Mouse (Mus musculus) hindbrain, embryonic 11.5 days (tissue): ENCODE data around the gene Gm10073. TPM values are rescaled to one million over a fixed set of nuclear protein-coding genes. Genes with fewer than 3 reads are reported as not detected.
"Not testable (repeated sequence)": the region's sequence is repeated elsewhere in the genome, so short reads cannot be mapped to it uniquely, and the experiment has no call there.

Experiments used
- ATAC-seq: fragments of 200-750 bp; cut with Nextera tagmentation; 2 replicates; pipeline ENCODE4 v1.8.0; 2017; ENCODE audit warnings: mild to moderate bottlenecking, moderate TSS enrichment, moderate library complexity; ENCODE audit not compliant: low FRiP score
- DNase-seq: peaks from one replicate; pipeline ENCODE4 v3.0.0-alpha.2; 2015; ENCODE audit warnings: low spot score
- H3K27ac ChIP-seq: fragments of 300-500 bp; sonication (generic); 2 replicates; pipeline ENCODE4 v1.5.1; 2014; ENCODE audit warnings: mild to moderate bottlenecking, low read depth, low read length
- H3K27me3 ChIP-seq: fragments of 300-500 bp; sonication (generic); 2 replicates; pipeline ENCODE4 v1.6.1; 2014; ENCODE audit warnings: mild to moderate bottlenecking, low read length, moderate library complexity, mixed read lengths; ENCODE audit not compliant: control insufficient read depth, insufficient read depth
- H3K36me3 ChIP-seq: fragments of 300-500 bp; sonication (generic); 2 replicates; pipeline ENCODE4 v1.6.1; 2014; ENCODE audit warnings: mild to moderate bottlenecking, low read length, moderate library complexity, mixed read lengths; ENCODE audit not compliant: control insufficient read depth, insufficient read depth
- H3K4me1 ChIP-seq: fragments of 300-500 bp; sonication (generic); replicated peaks from 2 replicates; pipeline ENCODE4 v1.6.1; 2014; ENCODE audit warnings: low read length, mixed read lengths; ENCODE audit not compliant: control insufficient read depth, insufficient read depth
- H3K4me2 ChIP-seq: fragments of 300-500 bp; sonication (generic); replicated peaks from 2 replicates; pipeline ENCODE4 v1.6.1; 2014; ENCODE audit warnings: mild to moderate bottlenecking, low read depth, low read length
- H3K4me3 ChIP-seq: fragments of 300-500 bp; sonication (generic); 2 replicates; pipeline ENCODE4 v1.5.1; 2014; ENCODE audit warnings: low read depth, low read length
- H3K9ac ChIP-seq: fragments of 300-500 bp; sonication (generic); 2 replicates; pipeline ENCODE4 v1.6.1; 2014; ENCODE audit warnings: low read depth, low read length
- H3K9me3 ChIP-seq: fragments of 300-500 bp; sonication (generic); 2 replicates; pipeline ENCODE4 v1.6.1; 2016; ENCODE audit warnings: low read length; ENCODE audit not compliant: control insufficient read depth
- WGBS: fragments of 180-500 bp; shearing (Covaris S2); extraction: QIAGEN DNeasy Blood & Tissue Kit; methylation state at CpG from one replicate; pipeline ENCODE4 v1.1.7; 2014; 5-methylcytosine and 5-hydroxymethylcytosine counted together
- polyA plus RNA-seq: library from polyadenylated mRNA; unstranded; fragments of >200 nt; fragmentation: Nextera tagmentation; extraction: Ambion mirVana; gene quantifications from 2 replicates; pipeline ENCODE4 v1.2.1, GENCODE M21; 2014

Gm10073 gene
- 3.7 and 4.8 TPM in 2 replicates for polyA plus RNA-seq

DNA sequence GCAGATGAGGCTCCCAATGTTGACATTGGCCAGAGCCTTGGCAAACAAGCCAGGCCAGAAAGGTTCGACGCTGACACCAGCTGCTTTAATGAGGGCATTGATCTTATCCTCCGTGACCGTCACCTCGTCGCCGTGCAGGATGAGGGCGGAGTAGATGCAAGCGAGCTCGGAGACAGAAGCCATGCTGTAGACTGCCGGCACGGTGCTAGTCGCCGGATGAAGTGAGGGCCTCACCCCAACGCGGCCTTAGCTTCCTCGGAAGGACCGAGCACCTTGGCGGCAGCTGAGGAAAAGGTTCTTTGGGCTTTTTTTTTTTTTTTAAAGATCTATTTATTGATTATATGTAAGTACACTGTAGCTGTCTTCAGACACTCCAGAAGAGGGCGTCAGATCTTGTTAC lies at the start of gene Gm10073:
TSS of gene Gm10073 (minus strand) at position 294 of the 400 bp plus-strand sequence.
- H3K36me3 ChIP-seq, H3K9ac ChIP-seq, H3K27ac ChIP-seq, H3K4me3 ChIP-seq, H3K27me3 ChIP-seq, H3K4me1 ChIP-seq, H3K9me3 ChIP-seq, H3K4me2 ChIP-seq, DNase-seq, ATAC-seq: not testable (repeated sequence)
- 46% methylated on average over 20 of the region's 20 CpGs for WGBS

DNA sequence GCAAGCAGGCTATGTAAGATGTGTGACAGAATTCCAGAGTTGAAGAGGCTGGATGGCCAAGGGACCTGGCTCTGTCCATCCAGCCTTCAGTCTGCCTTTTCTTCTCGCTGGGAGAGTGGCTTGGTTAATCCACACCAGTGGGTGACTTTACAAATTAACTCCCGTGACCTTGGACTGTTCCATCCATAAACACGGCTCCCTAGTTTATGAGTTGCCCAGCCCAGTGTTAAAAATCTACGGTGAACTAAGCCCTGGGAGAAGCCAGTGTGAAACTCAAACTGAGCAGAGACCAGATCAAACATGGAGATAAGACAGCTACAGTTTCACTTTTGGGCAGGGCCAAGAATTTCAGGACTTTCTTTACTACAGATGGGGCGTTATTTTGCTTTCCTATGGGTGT lies 49.8 kb upstream of the Gm10073 start:
- 79% methylated on average over 5 of the region's 5 CpGs for WGBS
- Histone ChIP-seq H3K9ac (no peak overlapping the region), H3K27me3 (no peaks in the 10 kb centered on the region), H3K27ac (no peak overlapping the region), H3K4me1 (0 out of 2 replicates have a peak, but pooled peaks cover 6% of the 10 kb centered on the region), H3K4me3 (no peak overlapping the region), H3K4me2 (no peak overlapping the region), H3K9me3 (no peaks in the 10 kb centered on the region), H3K36me3 (no peaks in the 10 kb centered on the region)
- no peak for DNase-seq
- ATAC-seq = no peak

DNA sequence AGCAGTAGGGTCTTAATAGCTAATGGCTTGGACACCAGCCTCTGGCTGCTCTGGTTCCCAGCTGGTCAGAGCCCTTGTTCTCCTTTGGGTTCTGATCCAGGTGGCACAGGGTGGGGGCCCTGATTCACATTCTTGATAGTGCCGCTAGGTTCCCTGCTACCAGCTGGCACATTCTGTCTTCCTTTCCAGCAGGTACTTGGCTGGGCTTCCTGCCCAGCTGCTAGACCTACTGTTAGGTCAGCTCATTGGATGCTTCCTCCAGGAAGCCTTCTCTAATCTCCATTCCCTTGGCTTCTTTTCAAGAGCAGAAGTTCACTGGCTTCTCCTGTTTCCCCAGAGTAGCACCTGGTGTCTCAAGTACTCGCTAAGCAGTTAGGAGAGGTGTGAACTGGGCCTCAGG lies 47.2 kb upstream of the Gm10073 start:
- Histone ChIP-seq H3K27ac (no peak overlapping the region), H3K36me3 (no peaks in the 10 kb centered on the region), H3K4me3 (no peak overlapping the region), H3K4me2 (no peak overlapping the region), H3K27me3 (no peaks in the 10 kb centered on the region), H3K4me1 (0 out of 2 replicates have a peak, but pooled peaks cover 6% of the 10 kb centered on the region), H3K9ac (no peak overlapping the region), H3K9me3 (no peaks in the 10 kb centered on the region)
- no peak for ATAC-seq
- WGBS = 91% methylated on average over 2 of the region's 2 CpGs
- DNase-seq = no peak

DNA sequence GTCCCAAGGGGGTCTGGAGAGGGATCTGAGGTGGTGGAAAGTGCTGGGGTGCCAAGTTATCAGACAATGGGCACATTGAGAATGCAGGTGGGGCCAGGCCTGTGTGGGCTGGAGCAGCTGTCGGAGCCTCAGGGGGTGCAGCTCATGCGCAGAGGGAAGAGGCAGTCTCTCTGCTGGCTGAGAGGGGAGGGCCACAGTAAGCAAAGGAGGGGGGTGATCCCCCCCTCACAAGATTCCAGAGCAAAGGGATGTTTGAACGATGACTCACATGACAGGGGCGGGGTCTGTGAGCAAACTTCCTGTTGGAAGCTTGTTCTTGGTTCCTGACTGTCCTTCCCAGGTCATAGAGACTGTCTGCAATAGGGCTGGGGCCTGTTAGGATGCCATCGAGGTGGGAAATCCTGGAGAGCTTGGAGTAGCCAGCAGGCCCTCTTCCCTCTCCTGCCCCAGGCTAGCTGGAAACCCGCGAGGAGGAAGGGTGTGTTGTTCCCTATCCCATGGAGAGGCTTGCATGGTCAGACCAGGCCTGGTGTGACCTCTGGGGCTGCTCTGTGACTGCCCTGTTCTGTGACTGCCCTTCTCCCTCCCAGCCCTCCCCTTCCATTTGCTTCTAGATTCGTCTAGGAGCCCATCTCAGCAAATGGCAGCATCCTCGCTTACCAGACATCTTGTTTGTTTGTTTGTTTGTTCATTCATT lies 46.4 kb upstream of the Gm10073 start:
- Histone ChIP-seq H3K27me3 (no peaks in the 10 kb centered on the region), H3K9ac (no peak overlapping the region), H3K27ac (no peak overlapping the region), H3K4me3 (no peak overlapping the region), H3K4me1 (0 out of 2 replicates have a peak, but pooled peaks cover 6% of the 10 kb centered on the region), H3K9me3 (no peaks in the 10 kb centered on the region), H3K36me3 (no peaks in the 10 kb centered on the region), H3K4me2 (no peak overlapping the region)
- WGBS = 48% methylated on average over 9 of the region's 9 CpGs
- peak; percentile 38 for DNase-seq
- ATAC-seq = peak; percentile 57; the same call in 1 of the 2 replicates

DNA sequence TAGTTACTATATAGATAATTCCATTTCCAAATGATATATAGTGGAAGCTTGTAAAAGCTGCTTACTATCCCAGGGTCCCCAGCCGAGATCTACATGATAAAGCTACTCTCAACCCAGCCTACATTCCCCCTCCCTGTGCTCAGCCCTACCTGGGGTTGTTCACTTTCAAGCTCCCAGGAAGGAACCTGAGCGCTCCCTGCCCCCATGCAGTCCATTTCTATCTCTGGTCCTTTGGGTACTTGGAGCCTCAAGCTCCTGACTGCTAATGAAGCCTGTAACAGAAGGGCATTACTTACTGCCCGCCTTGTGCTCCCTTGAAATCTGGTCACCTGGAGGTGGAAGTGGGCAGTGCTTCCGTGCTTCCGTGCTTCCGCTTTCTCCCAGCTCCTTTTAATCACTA lies 45.1 kb upstream of the Gm10073 start:
- 70% methylated on average over 6 of the region's 6 CpGs for WGBS
- DNase-seq (no peak), ATAC-seq (no peak)
- H3K9me3 ChIP-seq = no peaks in the 10 kb centered on the region
- H3K36me3 ChIP-seq = no peaks in the 10 kb centered on the region
- no peak overlapping the region for H3K4me2 ChIP-seq
- H3K27me3 ChIP-seq = no peaks in the 10 kb centered on the region
- H3K4me3 ChIP-seq = no peak overlapping the region
- H3K27ac ChIP-seq = no peak overlapping the region
- no peak overlapping the region for H3K9ac ChIP-seq
- H3K4me1 ChIP-seq = 0 out of 2 replicates have a peak, but pooled peaks cover 6% of the 10 kb centered on the region

DNA sequence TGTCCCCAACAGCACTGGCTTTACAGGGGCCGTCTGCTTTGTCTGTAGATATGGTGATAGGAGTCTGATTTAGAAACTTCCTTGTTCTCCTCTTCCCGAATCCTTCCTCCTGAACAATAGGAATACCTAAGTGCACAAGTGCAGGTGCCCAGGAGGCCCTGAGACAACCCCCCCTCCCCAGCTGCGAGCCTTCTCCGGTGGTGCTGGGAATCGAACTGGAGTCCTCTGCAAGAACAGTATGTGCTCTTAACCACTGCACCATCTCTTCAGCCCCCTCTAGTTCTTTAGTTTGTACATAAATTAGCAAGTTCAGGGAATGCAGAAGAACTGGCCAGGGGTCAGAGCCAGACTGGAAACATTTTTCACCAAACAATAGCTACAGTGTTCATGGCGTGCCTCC lies 44.6 kb upstream of the Gm10073 start:
- Histone ChIP-seq H3K4me3 (no peak overlapping the region), H3K27me3 (no peaks in the 10 kb centered on the region), H3K4me2 (no peak overlapping the region), H3K9ac (no peak overlapping the region), H3K4me1 (0 out of 2 replicates have a peak, but pooled peaks cover 6% of the 10 kb centered on the region), H3K27ac (no peak overlapping the region), H3K36me3 (no peaks in the 10 kb centered on the region), H3K9me3 (no peaks in the 10 kb centered on the region)
- no peak for ATAC-seq
- WGBS = 69% methylated on average over 6 of the region's 6 CpGs
- DNase-seq = no peak

DNA sequence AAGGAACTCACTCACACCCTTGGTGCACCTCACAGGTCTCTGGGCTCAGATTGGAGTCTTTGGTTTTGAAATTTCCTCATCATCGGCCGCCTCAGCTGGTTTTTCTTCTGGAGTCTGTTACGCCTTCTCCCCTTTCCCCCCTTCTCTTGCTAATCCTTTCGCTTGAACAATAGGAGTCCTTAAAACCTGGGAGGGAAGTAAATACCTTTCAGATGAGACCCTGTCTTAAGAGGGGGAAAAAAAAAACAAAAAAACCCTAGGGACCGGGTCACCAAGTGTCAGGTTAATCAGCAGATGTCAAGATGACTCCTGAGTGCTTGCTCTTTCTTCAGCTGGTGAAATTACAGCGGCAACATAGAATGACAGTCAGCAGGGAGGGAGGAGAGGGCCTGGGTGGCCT lies 43.9 kb upstream of the Gm10073 start:
- H3K4me3 ChIP-seq = no peak overlapping the region
- H3K9me3 ChIP-seq = no peaks in the 10 kb centered on the region
- H3K27ac ChIP-seq = no peak overlapping the region
- H3K36me3 ChIP-seq = no peaks in the 10 kb centered on the region
- no peak for DNase-seq
- no peak overlapping the region for H3K9ac ChIP-seq
- no peak for ATAC-seq
- H3K27me3 ChIP-seq = no peaks in the 10 kb centered on the region
- 0 out of 2 replicates have a peak, but pooled peaks cover 6% of the 10 kb centered on the region for H3K4me1 ChIP-seq
- H3K4me2 ChIP-seq = no peak overlapping the region
- 34% methylated on average over 6 of the region's 6 CpGs for WGBS

DNA sequence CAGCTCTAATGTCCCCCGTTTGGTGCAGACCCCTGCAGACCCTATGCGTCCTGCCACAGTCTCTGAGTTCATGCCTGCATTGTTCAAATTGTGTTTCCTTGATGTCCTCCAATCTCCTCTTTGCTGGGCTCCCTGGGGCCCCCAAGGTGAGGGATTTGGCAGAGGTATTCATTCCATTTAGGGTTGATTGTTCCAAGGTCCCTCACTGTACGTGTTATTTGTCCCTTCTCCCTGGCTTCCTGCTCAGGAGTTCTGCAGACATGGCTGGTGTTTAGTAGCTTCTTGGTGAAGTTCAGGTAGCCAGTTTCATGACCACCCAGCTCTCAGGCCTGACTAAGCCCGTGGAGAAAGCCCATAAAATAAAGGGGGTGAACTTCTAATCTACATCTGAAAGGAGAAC lies 43.4 kb upstream of the Gm10073 start:
- no peak for ATAC-seq
- H3K9ac ChIP-seq = no peak overlapping the region
- no peak overlapping the region for H3K4me3 ChIP-seq
- H3K36me3 ChIP-seq = no peaks in the 10 kb centered on the region
- 52% methylated on average over 4 of the region's 4 CpGs for WGBS
- H3K4me1 ChIP-seq = 0 out of 2 replicates have a peak, but pooled peaks cover 6% of the 10 kb centered on the region
- H3K27ac ChIP-seq = no peak overlapping the region
- H3K9me3 ChIP-seq = no peaks in the 10 kb centered on the region
- DNase-seq = no peak
- H3K27me3 ChIP-seq = no peaks in the 10 kb centered on the region
- H3K4me2 ChIP-seq = no peak overlapping the region

DNA sequence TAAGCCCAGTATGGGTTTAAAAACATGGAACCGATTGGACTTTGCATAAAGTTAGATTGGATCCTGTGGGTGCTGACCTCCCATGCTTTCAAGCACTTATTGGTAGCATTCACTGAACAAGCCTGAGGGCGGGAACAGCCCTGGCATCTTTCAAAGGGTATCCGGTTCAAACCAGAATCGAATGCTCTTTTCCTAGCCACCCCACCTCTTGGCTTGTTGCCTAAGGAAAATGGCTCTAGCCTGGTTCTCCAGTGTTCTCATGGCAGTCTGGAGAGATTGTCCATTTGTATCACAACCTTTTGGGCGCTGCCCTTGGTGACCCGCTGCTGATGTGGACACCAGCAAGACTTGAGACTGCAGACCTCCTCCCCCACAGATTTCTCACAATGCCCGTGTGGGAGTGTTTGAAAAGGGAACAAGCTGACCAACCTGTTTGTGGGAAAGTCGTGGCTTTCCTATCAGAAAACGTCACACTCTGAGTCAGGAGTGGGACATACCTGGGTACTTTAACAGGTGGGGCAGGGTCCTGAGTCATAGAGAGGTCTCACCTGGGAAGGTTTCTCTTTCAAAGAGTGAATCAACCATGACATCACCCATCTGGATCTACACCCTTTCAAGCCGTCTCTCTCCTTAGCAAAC lies 42.5 kb upstream of the Gm10073 start:
- no peak for ATAC-seq

More for the DNA sequence above, 42.5 kb upstream of the Gm10073 start:
- Histone ChIP-seq H3K9me3 (no peaks in the 10 kb centered on the region), H3K27me3 (no peaks in the 10 kb centered on the region), H3K27ac (no peak overlapping the region), H3K9ac (no peak overlapping the region), H3K4me3 (no peak overlapping the region), H3K4me1 (0 out of 2 replicates have a peak, but pooled peaks cover 6% of the 10 kb centered on the region), H3K36me3 (no peaks in the 10 kb centered on the region), H3K4me2 (no peak overlapping the region)
- no peak for DNase-seq
- 80% methylated on average over 10 of the region's 10 CpGs for WGBS
